Mouse (Mus musculus): ENCODE measurements at regions not wholly inside any gene's neighbourhood (a gene's known extent, or its start where the extent isn't known, plus 50 kb on each side); places are given as distances from the start of the nearest gene placed in this dataset.

DNA sequence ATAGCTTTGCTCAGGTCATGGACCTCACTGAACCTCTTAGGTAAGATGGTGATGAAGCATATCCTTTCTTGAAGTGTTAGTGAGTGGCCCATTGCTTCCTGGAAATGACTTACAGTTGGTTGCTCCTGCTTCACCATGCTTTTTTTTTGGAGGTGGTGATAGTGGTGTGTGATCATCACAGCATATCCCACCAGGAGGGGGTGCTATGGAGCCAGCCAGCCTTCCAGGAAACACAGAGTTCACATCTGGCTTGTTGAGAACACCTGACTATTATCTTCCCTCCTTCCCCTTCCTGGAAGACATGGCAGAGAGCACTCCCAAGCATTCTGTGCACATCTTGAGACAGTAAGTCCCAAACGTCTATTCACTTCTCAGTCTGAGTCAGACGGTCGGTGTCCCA is 586.6 kb upstream of the Sall1 start:
- no peaks in the 10 kb centered on the region for H3K36me3 ChIP-seq
- H3K4me3 ChIP-seq (replicated peaks): no peak overlapping the region
- H3K27me3 ChIP-seq (replicated peaks): peaks cover 6% of the 10 kb centered on the region; the same call in 1 of the 2 replicates
- ATAC-seq (ENCODE audit: low FRiP score): no peak
- no peaks in the 10 kb centered on the region for H3K9me3 ChIP-seq (replicated peaks)
- no peak overlapping the region for H3K9ac ChIP-seq (replicated peaks)
- no peak overlapping the region for H3K27ac ChIP-seq (replicated peaks)
- 0 out of 2 replicates have a peak, but pooled peaks cover 3% of the 10 kb centered on the region for H3K4me1 ChIP-seq
- no peak overlapping the region for H3K4me2 ChIP-seq
- 79% methylated on average over 3 of the region's 3 CpGs for WGBS

DNA sequence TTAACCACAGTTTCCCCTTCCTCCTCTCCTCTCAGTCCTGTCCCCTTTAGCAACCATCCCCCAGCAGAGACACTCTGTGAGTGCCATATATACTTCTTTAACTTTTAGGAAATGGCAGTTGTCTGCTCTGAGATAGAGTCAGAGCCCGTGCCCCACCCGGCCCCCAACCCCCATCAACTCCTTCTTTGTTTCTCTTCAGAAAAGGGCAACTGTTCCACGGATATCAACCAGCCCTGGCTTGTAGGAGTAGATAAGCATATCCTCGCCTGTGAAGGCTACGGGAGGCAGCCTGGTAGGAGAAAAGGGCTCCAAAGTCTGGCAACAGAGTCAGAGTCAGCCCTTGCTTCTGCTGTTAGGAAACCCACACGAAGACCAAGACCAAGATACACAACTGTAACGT is 574.1 kb upstream of the Sall1 start:
- no peak overlapping the region for H3K4me2 ChIP-seq
- WGBS: 79% methylated on average over 7 of the region's 7 CpGs
- 0 out of 2 replicates have a peak, but pooled peaks cover 3% of the 10 kb centered on the region for H3K27me3 ChIP-seq (replicated peaks)
- no peaks in the 10 kb centered on the region for H3K9me3 ChIP-seq (replicated peaks)
- H3K4me3 ChIP-seq (replicated peaks): no peak overlapping the region
- ATAC-seq (ENCODE audit: low FRiP score): no peak
- no peaks in the 10 kb centered on the region for H3K36me3 ChIP-seq
- no peak overlapping the region for H3K27ac ChIP-seq (replicated peaks)
- no peaks in the 10 kb centered on the region for H3K4me1 ChIP-seq
- H3K9ac ChIP-seq (replicated peaks): no peak overlapping the region

DNA sequence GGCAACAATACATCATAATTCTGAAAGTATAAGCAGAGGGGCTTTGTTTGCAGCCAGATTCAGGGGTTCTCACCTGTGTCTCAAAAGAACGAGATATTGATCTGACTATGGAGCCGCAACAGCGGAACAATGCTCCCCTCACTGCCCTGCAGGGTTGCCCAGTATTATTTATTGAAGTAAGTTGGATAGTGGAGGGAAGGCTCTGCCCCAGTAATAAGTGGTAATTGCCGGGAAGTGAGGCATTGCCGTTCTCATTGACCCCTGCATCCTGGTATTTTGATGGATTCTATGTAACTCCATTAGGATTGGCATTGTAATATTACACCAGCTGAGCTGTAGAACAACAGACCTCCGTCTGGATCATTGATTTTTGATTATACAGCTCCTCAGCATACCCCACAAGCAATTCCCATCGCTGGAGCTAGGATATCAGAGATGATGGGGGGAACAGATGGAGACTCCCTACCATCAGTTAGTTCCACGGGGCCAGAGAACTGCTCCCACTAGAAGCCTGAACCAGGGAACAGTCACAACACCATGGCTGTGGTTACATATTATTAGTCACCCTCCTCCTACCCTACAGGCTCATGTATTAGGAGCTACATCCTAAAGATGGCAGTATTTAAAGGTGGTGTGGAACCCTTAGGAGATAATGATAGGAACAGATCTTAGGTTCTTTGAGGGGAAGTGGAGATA is 572.0 kb upstream of the Sall1 start:
- no peaks in the 10 kb centered on the region for H3K36me3 ChIP-seq
- H3K4me2 ChIP-seq: no peak overlapping the region
- WGBS: 60% methylated on average over 8 of the region's 8 CpGs
- no peak for ATAC-seq (ENCODE audit: low FRiP score)
- no peak overlapping the region for H3K27ac ChIP-seq (replicated peaks)
- no peak overlapping the region for H3K4me3 ChIP-seq (replicated peaks)
- H3K9me3 ChIP-seq (replicated peaks): 0 out of 2 replicates have a peak, but pooled peaks cover 6% of the 10 kb centered on the region
- H3K9ac ChIP-seq (replicated peaks): no peak overlapping the region
- H3K27me3 ChIP-seq (replicated peaks): 0 out of 2 replicates have a peak, but pooled peaks cover 3% of the 10 kb centered on the region
- no peaks in the 10 kb centered on the region for H3K4me1 ChIP-seq

DNA sequence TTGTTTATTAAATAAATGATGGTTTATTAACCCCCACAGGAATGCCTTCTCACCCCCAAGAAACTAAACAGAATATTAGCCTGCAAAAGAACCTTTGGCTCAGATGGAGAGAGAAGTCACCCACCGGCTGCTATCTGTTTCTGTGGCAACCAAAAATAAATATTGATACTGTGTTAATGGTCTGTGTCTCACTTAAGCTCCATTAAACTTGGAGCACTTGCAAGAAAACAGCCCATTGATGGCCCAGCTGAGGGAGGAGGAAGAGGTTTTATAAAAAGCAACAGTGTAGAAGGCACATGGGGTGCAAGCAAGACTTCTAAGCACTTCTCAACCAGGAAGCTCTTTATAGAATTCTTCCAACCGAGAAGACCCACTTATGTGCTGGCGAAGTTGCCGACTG is 565.1 kb upstream of the Sall1 start:
- ATAC-seq (ENCODE audit: low FRiP score): no peak
- Histone ChIP-seq H3K4me1 (peaks cover 4% of the 10 kb centered on the region; the same call in 1 of the 2 replicates), H3K36me3 (no peaks in the 10 kb centered on the region), H3K4me2 (no peak overlapping the region), H3K27ac (replicated peaks) (no peak overlapping the region), H3K4me3 (replicated peaks) (no peak overlapping the region), H3K9ac (replicated peaks) (no peak overlapping the region), H3K27me3 (replicated peaks) (0 out of 2 replicates have a peak, but pooled peaks cover 5% of the 10 kb centered on the region), H3K9me3 (replicated peaks) (0 out of 2 replicates have a peak, but pooled peaks cover 6% of the 10 kb centered on the region)
- WGBS: 47% methylated on average over 4 of the region's 4 CpGs

DNA sequence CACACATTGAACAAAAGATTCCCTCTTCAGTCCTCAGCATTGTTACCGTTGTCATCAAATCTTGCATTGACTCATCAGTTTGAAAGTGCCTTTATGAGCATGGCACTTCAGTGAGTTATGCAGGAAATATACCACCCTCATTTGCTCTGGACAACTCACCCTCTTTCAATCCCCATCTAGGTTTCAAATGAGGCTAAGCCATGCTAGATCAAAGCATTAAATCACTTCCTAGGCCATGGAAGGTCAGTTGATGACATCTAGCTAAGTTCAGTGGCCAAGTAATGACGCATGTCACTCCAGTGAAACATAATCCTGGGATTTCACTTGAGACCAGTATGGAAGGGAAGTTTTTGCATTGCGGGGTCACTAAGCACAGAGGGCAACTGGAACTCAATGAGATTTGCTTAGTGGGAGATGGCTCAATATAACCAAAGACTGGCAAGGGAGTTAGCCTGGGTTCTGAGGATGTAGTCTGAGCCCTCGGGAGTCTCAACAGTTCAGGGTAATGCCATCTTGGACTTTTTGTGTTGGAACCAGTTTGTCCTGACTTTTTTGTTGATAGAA is 562.0 kb upstream of the Sall1 start:
- H3K27me3 ChIP-seq (replicated peaks): 0 out of 2 replicates have a peak, but pooled peaks cover 8% of the 10 kb centered on the region
- ATAC-seq (ENCODE audit: low FRiP score): no peak
- WGBS: 94% methylated on average over 4 of the region's 4 CpGs

DNA sequence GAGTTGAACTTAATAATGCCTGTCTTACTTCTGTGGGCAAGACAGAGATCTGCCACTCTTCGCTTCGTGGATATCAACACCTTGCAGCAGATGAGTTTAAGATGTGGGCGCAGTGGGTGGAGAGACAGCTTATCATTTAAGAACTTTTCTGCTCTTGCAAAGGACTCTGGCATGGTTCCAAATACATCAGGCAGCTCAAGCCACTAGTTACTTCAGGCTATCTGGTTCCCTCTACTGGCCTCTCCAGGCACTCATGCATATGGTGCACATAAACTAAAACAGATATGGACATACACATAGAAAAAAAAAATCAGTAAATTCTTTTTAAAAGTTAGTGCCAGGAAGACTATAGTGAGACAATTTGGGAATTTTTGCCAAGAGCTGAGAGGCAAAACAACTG is 560.5 kb upstream of the Sall1 start:
- Histone ChIP-seq H3K4me3 (replicated peaks) (no peak overlapping the region), H3K9ac (replicated peaks) (no peak overlapping the region), H3K4me2 (no peak overlapping the region), H3K27me3 (replicated peaks) (0 out of 2 replicates have a peak, but pooled peaks cover 6% of the 10 kb centered on the region), H3K4me1 (peaks cover 4% of the 10 kb centered on the region; the same call in 1 of the 2 replicates), H3K9me3 (replicated peaks) (no peaks in the 10 kb centered on the region), H3K27ac (replicated peaks) (no peak overlapping the region), H3K36me3 (no peaks in the 10 kb centered on the region)
- WGBS: over 99% methylated on average over 3 of the region's 3 CpGs
- no peak for ATAC-seq (ENCODE audit: low FRiP score)

More for the DNA sequence above, 562.0 kb upstream of the Sall1 start:
- Histone ChIP-seq H3K27ac (replicated peaks) (no peak overlapping the region), H3K36me3 (no peaks in the 10 kb centered on the region), H3K4me2 (no peak overlapping the region), H3K9me3 (replicated peaks) (no peaks in the 10 kb centered on the region), H3K4me1 (peaks cover 4% of the 10 kb centered on the region; the same call in 1 of the 2 replicates), H3K4me3 (replicated peaks) (no peak overlapping the region), H3K9ac (replicated peaks) (no peak overlapping the region)

DNA sequence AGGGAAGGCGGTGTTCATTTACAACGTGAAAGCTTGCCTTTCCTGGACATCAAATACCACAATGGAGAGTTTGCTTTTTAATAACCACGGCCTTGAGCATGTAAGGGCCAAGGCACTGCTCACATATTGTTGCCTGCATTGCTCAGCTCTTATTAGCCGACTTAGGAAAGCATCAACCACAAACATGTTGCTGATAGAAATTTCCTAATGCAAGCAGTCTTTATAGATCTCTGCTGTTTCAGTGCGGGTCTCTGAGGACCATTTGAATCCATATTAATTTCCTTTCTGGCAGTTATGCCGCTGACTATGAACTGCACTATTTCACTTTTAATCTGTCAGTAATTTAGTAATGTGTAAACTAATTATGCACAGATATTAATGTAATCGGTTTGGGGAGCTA is 552.4 kb upstream of the Sall1 start:
- Histone ChIP-seq H3K4me1 (peaks cover 6% of the 10 kb centered on the region; the same call in 1 of the 2 replicates), H3K9me3 (replicated peaks) (no peaks in the 10 kb centered on the region), H3K27ac (replicated peaks) (no peak overlapping the region), H3K4me2 (no peak overlapping the region), H3K27me3 (replicated peaks) (peaks cover 4% of the 10 kb centered on the region; the same call in 1 of the 2 replicates), H3K36me3 (no peaks in the 10 kb centered on the region), H3K9ac (replicated peaks) (no peak overlapping the region), H3K4me3 (replicated peaks) (no peak overlapping the region)
- peak; percentile 61 for ATAC-seq (ENCODE audit: low FRiP score)
- WGBS: 50% methylated on average over 7 of the region's 7 CpGs

DNA sequence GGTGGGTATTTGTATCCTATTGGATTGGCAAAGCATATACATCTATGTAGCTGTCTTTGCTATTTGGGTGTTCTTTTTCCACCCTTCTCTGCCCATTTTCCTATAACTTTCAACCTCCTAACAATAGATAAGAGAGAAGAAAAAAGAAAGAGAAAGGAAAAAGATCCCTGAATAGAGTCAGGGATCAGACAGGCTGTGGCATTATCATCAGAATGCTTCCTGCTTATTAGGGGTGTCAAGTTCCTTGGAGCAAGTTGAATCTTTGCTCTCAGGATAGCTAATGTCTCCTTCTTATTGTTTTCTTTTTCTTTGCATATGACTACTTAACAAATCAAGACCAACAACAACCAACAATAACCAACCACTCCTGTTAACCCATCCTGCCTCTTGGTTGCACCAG is 539.1 kb upstream of the Sall1 start:
- H3K4me1 ChIP-seq: no peaks in the 10 kb centered on the region
- H3K4me2 ChIP-seq: no peak overlapping the region
- H3K9ac ChIP-seq (replicated peaks): no peak overlapping the region
- H3K27ac ChIP-seq (replicated peaks): no peak overlapping the region
- no peaks in the 10 kb centered on the region for H3K36me3 ChIP-seq
- ATAC-seq (ENCODE audit: low FRiP score): no peak
- no peak overlapping the region for H3K4me3 ChIP-seq (replicated peaks)
- H3K9me3 ChIP-seq (replicated peaks): no peaks in the 10 kb centered on the region; the same call in 1 of the 2 replicates
- peaks cover 4% of the 10 kb centered on the region; the same call in 1 of the 2 replicates for H3K27me3 ChIP-seq (replicated peaks)

DNA sequence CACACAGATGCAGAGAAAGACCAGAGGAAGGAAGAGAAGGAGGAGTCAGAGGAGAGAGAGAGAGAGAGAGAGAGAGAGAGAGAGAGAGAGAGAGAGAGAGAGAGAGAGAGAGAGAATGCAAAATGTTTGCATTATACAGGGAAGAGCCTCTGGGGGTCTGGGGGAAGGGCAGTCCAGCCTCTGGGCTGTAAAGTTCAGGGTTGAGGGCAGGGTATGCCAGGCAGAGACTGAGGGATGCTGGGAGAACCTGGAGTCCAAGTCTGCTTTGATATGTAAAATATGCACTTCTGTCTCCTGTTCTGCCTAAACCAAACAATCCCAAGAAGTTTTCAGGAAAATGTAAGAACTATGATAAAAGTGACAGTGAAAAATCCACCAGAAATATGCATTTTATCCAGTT is 538.6 kb upstream of the Sall1 start:
- no peak overlapping the region for H3K4me3 ChIP-seq (replicated peaks)
- H3K27me3 ChIP-seq (replicated peaks): peaks cover 4% of the 10 kb centered on the region; the same call in 1 of the 2 replicates
- no peak for ATAC-seq (ENCODE audit: low FRiP score)
- H3K27ac ChIP-seq (replicated peaks): no peak overlapping the region
- H3K36me3 ChIP-seq: no peaks in the 10 kb centered on the region
- no peak overlapping the region for H3K4me2 ChIP-seq
- H3K9ac ChIP-seq (replicated peaks): no peak overlapping the region
- no peaks in the 10 kb centered on the region for H3K4me1 ChIP-seq
- no peaks in the 10 kb centered on the region; the same call in 1 of the 2 replicates for H3K9me3 ChIP-seq (replicated peaks)

DNA sequence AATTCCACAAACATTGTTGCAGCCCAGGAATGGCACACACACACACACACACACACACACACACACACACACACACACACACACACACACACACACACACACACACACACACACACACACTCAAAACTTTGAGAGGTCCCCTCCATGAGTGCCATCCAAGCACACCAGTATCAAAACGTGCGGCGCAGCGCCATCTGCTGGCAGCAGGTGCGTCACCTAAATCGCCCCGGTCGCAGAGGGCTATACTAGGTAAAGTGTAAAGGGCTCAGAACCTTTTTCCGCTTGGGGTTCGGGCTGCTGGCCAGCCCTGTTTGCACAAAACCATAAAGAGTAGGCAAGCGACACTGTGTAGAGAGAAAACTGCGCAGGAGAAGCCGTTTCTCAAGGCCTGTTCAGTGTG is 527.9 kb upstream of the Sall1 start:
- no peak overlapping the region for H3K27ac ChIP-seq (replicated peaks)
- H3K4me2 ChIP-seq: peak overlapping the region; percentile 26
- 2% methylated on average over 13 of the region's 13 CpGs for WGBS
- 0 out of 2 replicates have a peak, but pooled peaks have one; percentile 68 for ATAC-seq (ENCODE audit: low FRiP score)
- no peaks in the 10 kb centered on the region for H3K9me3 ChIP-seq (replicated peaks)
- H3K9ac ChIP-seq (replicated peaks): 0 out of 2 replicates have a peak overlapping the region, but pooled peaks have one; percentile 9
- H3K4me3 ChIP-seq (replicated peaks): no peak overlapping the region
- peaks cover 19% of the 10 kb centered on the region for H3K4me1 ChIP-seq
- no peaks in the 10 kb centered on the region for H3K36me3 ChIP-seq
- peaks cover 20% of the 10 kb centered on the region for H3K27me3 ChIP-seq (replicated peaks)

DNA sequence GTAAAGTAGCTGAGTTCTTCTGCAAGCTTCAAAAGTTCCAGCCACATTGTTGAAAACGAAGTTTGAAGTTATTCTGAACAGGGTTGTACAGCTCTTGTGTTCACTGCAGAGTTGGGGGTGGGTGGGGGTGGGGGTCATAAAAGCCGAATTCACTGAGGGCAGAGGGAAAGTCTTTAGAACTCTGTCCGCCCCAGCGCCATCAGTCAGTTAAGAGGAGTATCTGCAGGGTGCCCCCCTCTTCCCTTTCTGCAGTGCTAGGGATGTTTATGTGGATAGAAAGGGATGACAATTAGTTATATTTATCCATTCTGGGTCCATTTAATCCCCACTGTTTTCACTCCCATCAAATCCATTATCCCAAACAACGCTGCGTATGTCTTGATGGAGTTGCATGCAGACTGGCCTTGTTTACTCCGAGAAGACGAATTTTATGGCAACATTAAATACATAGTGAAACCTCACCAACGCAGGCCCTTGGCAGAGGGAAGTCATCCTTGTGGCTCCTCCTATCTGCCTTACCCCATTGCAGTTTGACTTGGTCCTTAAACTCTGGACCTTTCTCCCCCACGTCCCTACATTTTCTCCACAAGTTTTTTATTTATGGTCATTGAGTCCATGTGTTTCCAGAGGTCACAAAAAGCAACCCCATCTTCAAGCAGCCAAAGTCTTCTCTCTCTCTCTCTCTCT is 526.8 kb upstream of the Sall1 start:
- H3K9ac ChIP-seq (replicated peaks): no peak overlapping the region
- ATAC-seq (ENCODE audit: low FRiP score): no peak
- H3K4me2 ChIP-seq: no peak overlapping the region
- WGBS: 8% methylated on average over 10 of the region's 10 CpGs
- no peak overlapping the region for H3K4me3 ChIP-seq (replicated peaks)
- H3K27me3 ChIP-seq (replicated peaks): peaks cover 23% of the 10 kb centered on the region
- H3K4me1 ChIP-seq: peaks cover 22% of the 10 kb centered on the region
- no peaks in the 10 kb centered on the region for H3K9me3 ChIP-seq (replicated peaks)
- no peaks in the 10 kb centered on the region for H3K36me3 ChIP-seq
- H3K27ac ChIP-seq (replicated peaks): peak overlapping the region; percentile 2; the same call in 1 of the 2 replicates

Measured in neural tube, embryonic 15.5 days (tissue).